Mouse (Mus musculus) CH12.LX (cell line): ENCODE data around the gene Sycp2l.

Source experiments
- CTCF ChIP-seq, 2 experiments: IDR thresholded peaks in 1 of 2; conservative IDR thresholded peaks in 1 of 2; 2 replicates each; pipeline ENCODE4 v1.5.1; 2011 to 2012; ENCODE audit warnings: low read depth in 2 of 2, low read length in 2 of 2, improper control_type of control experiment in 1 of 2, inconsistent platforms in 1 of 2, mild to moderate bottlenecking in 1 of 2, moderate library complexity in 1 of 2
- ELF1 ChIP-seq: IDR thresholded peaks from 2 replicates; pipeline ENCODE4 v1.6.1; 2014; ENCODE audit warnings: low read depth, mild to moderate bottlenecking, inconsistent platforms, low read length, improper control_type of control experiment
- EP300 ChIP-seq: IDR thresholded peaks from 2 replicates; pipeline ENCODE4 v1.6.1; 2011; ENCODE audit warnings: low read length, improper control_type of control experiment
- IRF4 ChIP-seq: IDR thresholded peaks from 2 replicates; pipeline ENCODE4 v1.6.1; 2014; ENCODE audit warnings: low read depth, mild to moderate bottlenecking, inconsistent platforms, low read length, improper control_type of control experiment
- JUND ChIP-seq: conservative IDR thresholded peaks from 2 replicates; pipeline ENCODE4 v1.6.1; 2011; ENCODE audit warnings: low read depth, low read length, improper control_type of control experiment
- MAZ ChIP-seq: IDR thresholded peaks from 2 replicates; pipeline ENCODE4 v1.6.1; 2012; ENCODE audit warnings: low read depth, mild to moderate bottlenecking, inconsistent platforms, low read length, improper control_type of control experiment, moderate library complexity
- POLR2A ChIP-seq: IDR thresholded peaks from 2 replicates; pipeline ENCODE4 v1.6.1; 2011; ENCODE audit warnings: low read depth, mild to moderate bottlenecking, improper control_type of control experiment, low read length
- RAD21 ChIP-seq: IDR thresholded peaks from 2 replicates; pipeline ENCODE4 v1.6.1; 2011; ENCODE audit warnings: low read depth, mild to moderate bottlenecking, low read length, improper control_type of control experiment, moderate library complexity
- SIN3A ChIP-seq: IDR thresholded peaks from 2 replicates; pipeline ENCODE4 v1.6.1; 2012; ENCODE audit warnings: low read length, improper control_type of control experiment, inconsistent platforms
- TBP ChIP-seq: conservative IDR thresholded peaks from 2 replicates; pipeline ENCODE4 v1.6.1; 2011; ENCODE audit warnings: low read depth, low read length, improper control_type of control experiment
- TCF12 ChIP-seq: IDR thresholded peaks from 2 replicates; pipeline ENCODE4 v1.6.1; 2014; ENCODE audit warnings: low read depth, mild to moderate bottlenecking, inconsistent platforms, low read length, improper control_type of control experiment
- ZKSCAN1 ChIP-seq: IDR thresholded peaks from 2 replicates; pipeline ENCODE4 v1.6.1; 2012; ENCODE audit warnings: low read depth, inconsistent platforms, low read length, improper control_type of control experiment, borderline replicate concordance

DNA sequence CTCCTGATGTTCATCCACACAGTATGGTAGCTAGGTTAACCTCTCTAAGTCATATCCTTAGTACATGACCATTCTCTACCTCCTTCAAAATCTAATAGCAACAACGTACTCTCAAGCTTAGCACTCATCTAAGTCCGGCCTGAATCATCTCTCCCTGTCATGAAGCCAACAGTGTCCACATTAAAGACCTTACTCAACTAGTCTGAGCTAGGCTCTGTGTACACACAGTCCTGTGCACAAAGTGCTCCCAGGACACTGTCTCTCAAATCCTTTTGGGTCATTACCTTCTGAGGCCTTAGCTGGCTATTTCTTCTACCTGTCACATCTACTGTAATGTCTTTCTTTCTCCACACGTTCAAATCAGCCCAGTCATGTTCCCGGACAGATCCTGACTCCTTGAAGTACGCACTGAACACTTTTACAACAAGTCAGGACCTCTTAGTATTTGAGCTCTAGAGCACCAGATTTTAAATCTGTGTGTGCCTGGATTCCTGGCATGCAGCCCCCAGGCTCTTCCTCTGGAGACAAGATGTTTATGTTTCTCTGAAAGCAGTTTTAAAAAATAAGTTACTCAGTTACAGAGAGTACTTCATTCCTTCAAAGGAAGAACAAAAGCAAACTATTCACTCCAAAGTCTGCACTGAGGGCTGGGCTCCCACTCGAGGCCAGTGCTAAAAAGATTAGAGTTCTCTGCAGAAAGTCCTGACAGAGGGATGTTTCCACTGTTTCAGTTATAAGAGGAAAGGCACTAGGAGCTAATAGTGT, 98.6 kb downstream of the Sycp2l start:
- TF ChIP-seq CTCF (conservative IDR thresholded peaks at IDR 0.05 in 1 of 2, IDR thresholded peaks at IDR 0.05 in 1 of 2; ENCODE audit: low read depth in 2 of 2, low read length in 2 of 2) (no peak), JUND (no peak), POLR2A (no peak), MAZ (no peak), EP300 (no peak), ELF1 (no peak), TCF12 (no peak), RAD21 (no peak), SIN3A (no peak), TBP (no peak), IRF4 (no peak), ZKSCAN1 (no peak)
